Mouse (Mus musculus) heart, postnatal 36 days (tissue): ENCODE measurements around the gene Pgbd5. TPM values are rescaled to one million over a fixed set of nuclear protein-coding genes. Genes with fewer than 3 reads are reported as not detected.

Experiments used
- total RNA-seq, 2 experiments: library from RNA; stranded (reverse); gene quantifications; 2 replicates each; pipeline ENCODE4 v1.2.3; 2021

Gene Pgbd5
- total RNA-seq, 2 experiments from 2014 or later, result 0.68 to 0.80 TPM

Other genes with a start within 250 kb of the Pgbd5 start
- 10 to 100 TPM; 32.1 to 34.2 TPM for gene Galnt2, start 208.3 kb downstream of the Pgbd5 start, total RNA-seq
- 10 to 100 TPM; 19.5 to 25.1 TPM for gene Cog2, start 81.1 kb upstream of the Pgbd5 start, total RNA-seq
- gene Agt, start 130.0 kb upstream of the Pgbd5 start, total RNA-seq, result 10 to 100 TPM in 1 of 2 experiments, 1 to 10 TPM in 1; 6.4 to 11.8 TPM
- gene Capn9, start 136.5 kb upstream of the Pgbd5 start, total RNA-seq, result not detected
- 10 to 100 TPM; 68.7 to 73.6 TPM for gene 2310022B05Rik, start 223.7 kb upstream of the Pgbd5 start, total RNA-seq